In genomic region chr6:21828437-21828836, GRCm38 (mm10) we compare ENCODE assay signal across 24 mouse cellular contexts. TPM values are rescaled to one million over a fixed set of nuclear protein-coding genes. Genes with fewer than 3 reads are reported as not detected.
DNase-seq lines count a peak whose midpoint lies in the region; ATAC-seq and TF ChIP-seq lines count a peak whose summit lies in the region.
"Had no signal": no experiment of that assay in that cellular context is flagged by ENCODE, and none has a peak within 500 bp of the region (broad histone marks: within the 10 kb centered on the region; RNA-seq: fewer than 3 reads in every experiment).

No protein-coding gene starts in this region.

- TF ChIP-seq CTCF in liver, postnatal 0 days (IDR thresholded peaks at IDR 0.05; ENCODE audit: low read depth): no peak
- TF ChIP-seq CTCF in hindbrain, postnatal 0 days (IDR thresholded peaks at IDR 0.05; ENCODE audit: low read depth): no peak

- ATAC-seq in midbrain, embryonic 11.5 days (ENCODE audit: low FRiP score): no peak
- no peak for ATAC-seq in midbrain, embryonic 16.5 days
- ATAC-seq in liver, postnatal 0 days: peak; percentile 30; the same call in 1 of the 2 replicates
- no peak for ATAC-seq in hindbrain, postnatal 0 days
- ATAC-seq: CD4-positive, CD25-positive, alpha-beta regulatory T cell, adult 4 months; forebrain, embryonic 14.5 days had no signal

- no peak overlapping the region for H3K4me3 ChIP-seq in midbrain, embryonic 11.5 days (ENCODE audit: low read depth, low read length)
- no peak overlapping the region for H3K4me3 ChIP-seq in midbrain, embryonic 16.5 days (ENCODE audit: low read depth, low read length)
- H3K4me3 ChIP-seq in liver, postnatal 0 days (ENCODE audit: low read depth, low read length): no peak overlapping the region
- H3K4me3 ChIP-seq in hindbrain, postnatal 0 days (ENCODE audit: low read length): no peak overlapping the region
- H3K4me3 ChIP-seq: embryonic facial prominence, embryonic 12.5 days; erythroblast, embryonic 14.5 days; heart, embryonic 13.5 days; limb, embryonic 15.5 days; midbrain, embryonic 10.5 days; neural tube, embryonic 15.5 days had no signal

- H3K4me2 ChIP-seq in midbrain, embryonic 11.5 days: no peak overlapping the region
- H3K4me2 ChIP-seq in midbrain, embryonic 16.5 days (ENCODE audit: low read length): no peak overlapping the region
- no peak overlapping the region for H3K4me2 ChIP-seq in liver, postnatal 0 days (ENCODE audit: low read depth, low read length)
- no peak overlapping the region for H3K4me2 ChIP-seq in hindbrain, postnatal 0 days (ENCODE audit: low read depth, low read length)
- H3K4me2 ChIP-seq: embryonic facial prominence, embryonic 12.5 days; heart, embryonic 13.5 days; hindbrain, embryonic 14.5 days; limb, embryonic 15.5 days; neural tube, embryonic 15.5 days had no signal

- H3K9ac ChIP-seq in midbrain, embryonic 11.5 days (ENCODE audit: low read length): no peak overlapping the region
- H3K9ac ChIP-seq in midbrain, embryonic 16.5 days (ENCODE audit: low read depth, low read length): no peak overlapping the region
- H3K9ac ChIP-seq in liver, postnatal 0 days (replicated peaks): no peak overlapping the region
- H3K9ac ChIP-seq in hindbrain, postnatal 0 days (replicated peaks; ENCODE audit: low read length): no peak overlapping the region
- H3K9ac ChIP-seq: embryonic facial prominence, embryonic 12.5 days; heart, embryonic 13.5 days; hindbrain, embryonic 14.5 days; limb, embryonic 15.5 days; neural tube, embryonic 15.5 days had no signal

- H3K27ac ChIP-seq in midbrain, embryonic 11.5 days (ENCODE audit: low read depth, low read length): no peak overlapping the region
- H3K27ac ChIP-seq in midbrain, embryonic 16.5 days (ENCODE audit: low read length): no peak overlapping the region
- peak overlapping the region; percentile 81 for H3K27ac ChIP-seq in liver, postnatal 0 days (ENCODE audit: low read depth)
- no peak overlapping the region for H3K27ac ChIP-seq in hindbrain, postnatal 0 days
- H3K27ac ChIP-seq: embryonic facial prominence, embryonic 12.5 days; heart, embryonic 13.5 days; hindbrain, embryonic 14.5 days; limb, embryonic 15.5 days; macrophage; midbrain, embryonic 10.5 days; neural tube, embryonic 15.5 days had no signal

- H3K4me1 ChIP-seq in midbrain, embryonic 11.5 days (ENCODE audit: control insufficient read depth, insufficient read depth, low read length): no peaks in the 10 kb centered on the region
- no peaks in the 10 kb centered on the region for H3K4me1 ChIP-seq in midbrain, embryonic 16.5 days (ENCODE audit: control insufficient read depth, insufficient read depth, low read length)
- 0 out of 2 replicates have a peak, but pooled peaks cover 3% of the 10 kb centered on the region for H3K4me1 ChIP-seq in liver, postnatal 0 days (ENCODE audit: insufficient read depth)
- no peaks in the 10 kb centered on the region for H3K4me1 ChIP-seq in hindbrain, postnatal 0 days (ENCODE audit: insufficient read depth, low read length)
- H3K4me1 ChIP-seq: embryonic facial prominence, embryonic 12.5 days had no signal

- H3K9me3 ChIP-seq in midbrain, embryonic 11.5 days (ENCODE audit: control insufficient read depth, low read length): no peaks in the 10 kb centered on the region
- no peaks in the 10 kb centered on the region for H3K9me3 ChIP-seq in midbrain, embryonic 16.5 days (replicated peaks; ENCODE audit: control insufficient read depth, low read length, poor library complexity, severe bottlenecking)
- H3K9me3 ChIP-seq in liver, postnatal 0 days (ENCODE audit: low read length): no peaks in the 10 kb centered on the region
- no peaks in the 10 kb centered on the region for H3K9me3 ChIP-seq in hindbrain, postnatal 0 days (ENCODE audit: low read length)
- H3K9me3 ChIP-seq: embryonic facial prominence, embryonic 12.5 days; heart, embryonic 13.5 days; limb, embryonic 15.5 days; midbrain, embryonic 10.5 days; neural tube, embryonic 15.5 days had no signal

- WGBS in midbrain, embryonic 11.5 days: 82% methylated on average over 4 of the region's 4 CpGs
- WGBS in midbrain, embryonic 16.5 days: 77% methylated on average over 4 of the region's 4 CpGs
- 68% methylated on average over 4 of the region's 4 CpGs for WGBS in liver, postnatal 0 days (ENCODE audit: insufficient replicate concordance)
- WGBS in hindbrain, postnatal 0 days: 60% methylated on average over 4 of the region's 4 CpGs

- peak; percentile 42 for DNase-seq in adrenal gland, postnatal 14 days
- no peak for DNase-seq in adrenal gland, adult 18-20 months (ENCODE audit: low spot score in 2 of 2)
- DNase-seq in heart, adult 18-20 months: peak; percentile 31 to 38
- no peak for DNase-seq in heart, adult 8-10 months (ENCODE audit: low spot score)
- DNase-seq in midbrain, embryonic 11.5 days (ENCODE audit: low spot score, missing footprints): peak; percentile 68
- no peak for DNase-seq in liver, postnatal 0 days
- no peak for DNase-seq in hindbrain, postnatal 0 days (ENCODE audit: low spot score)
- DNase-seq: cerebellum, adult 9-11 months; kidney, adult 18-20 months; kidney, postnatal 25 days; right cerebral cortex, postnatal 14 days; spleen, adult 18-20 months; thymus, adult 2 months had no signal

- H3K27me3 ChIP-seq in midbrain, embryonic 11.5 days (ENCODE audit: control insufficient read depth, insufficient read depth, low read length): no peaks in the 10 kb centered on the region
- no peaks in the 10 kb centered on the region for H3K27me3 ChIP-seq in midbrain, embryonic 16.5 days (ENCODE audit: control insufficient read depth, insufficient read depth, low read depth, low read length)
- H3K27me3 ChIP-seq in liver, postnatal 0 days (ENCODE audit: insufficient read depth, low read length): no peaks in the 10 kb centered on the region
- no peaks in the 10 kb centered on the region for H3K27me3 ChIP-seq in hindbrain, postnatal 0 days (ENCODE audit: insufficient read depth, low read length)
- H3K27me3 ChIP-seq: embryonic facial prominence, embryonic 12.5 days; heart, embryonic 13.5 days; limb, embryonic 15.5 days; neural tube, embryonic 15.5 days had no signal

- H3K36me3 ChIP-seq in midbrain, embryonic 11.5 days (ENCODE audit: control insufficient read depth, insufficient read depth, low read length): no peaks in the 10 kb centered on the region
- no peaks in the 10 kb centered on the region for H3K36me3 ChIP-seq in midbrain, embryonic 16.5 days (ENCODE audit: control insufficient read depth, insufficient read depth, low read length)
- H3K36me3 ChIP-seq in liver, postnatal 0 days (replicated peaks; ENCODE audit: insufficient read depth, low read length): 0 out of 2 replicates have a peak, but pooled peaks cover 2% of the 10 kb centered on the region
- no peaks in the 10 kb centered on the region; the same call in 1 of the 2 replicates for H3K36me3 ChIP-seq in hindbrain, postnatal 0 days (ENCODE audit: insufficient read depth, low read length)
- H3K36me3 ChIP-seq: limb, embryonic 15.5 days had no signal

- no peak for TF ChIP-seq EP300 in liver, postnatal 0 days (IDR thresholded peaks at IDR 0.05; ENCODE audit: low read depth)

RNA-seq across cellular contexts. Expression of gene Tspan12, which starts 23.9 kb away (rescaled TPM):
- total RNA-seq in adrenal gland, postnatal 14 days (2021): 177 and 191 TPM in 2 replicates
- total RNA-seq in adrenal gland, adult 18-20 months (2021): 100 to 1,000 TPM; 141 to 179 TPM
- 10 to 100 TPM; 75.8 to 82.4 TPM for total RNA-seq in heart, adult 18-20 months (2021)
- 10 to 100 TPM; 64.1 to 69.9 (median 68.6) TPM for total RNA-seq in heart, adult 8-10 months (2022)
- polyA plus RNA-seq in midbrain, embryonic 11.5 days (2014; fragmentation: Nextera tagmentation; extraction: Ambion mirVana): 53.2 and 64.8 TPM in 2 replicates
- 59.2 and 63.2 TPM in 2 replicates for polyA plus RNA-seq in midbrain, embryonic 16.5 days (2015; fragmentation: Nextera tagmentation; extraction: Ambion mirVana)
- 117 and 133 TPM in 2 replicates for polyA plus RNA-seq in liver, postnatal 0 days (2015; fragmentation: Nextera tagmentation; extraction: Ambion mirVana)
- 24.8 and 36.7 TPM in 2 replicates for total RNA-seq in hindbrain, postnatal 0 days (2014; rRNA removed)
- 62.5 and 65.6 TPM in 2 replicates for polyA plus RNA-seq in hindbrain, postnatal 0 days (2015; fragmentation: Nextera tagmentation; extraction: Ambion mirVana)
- polyA plus RNA-seq: CD4-positive, CD25-positive, alpha-beta regulatory T cell, adult 4 months; erythroblast, embryonic 14.5 days; macrophage had no signal

Comparison
In these comparisons a context has a peak if more than half of its experiments do, and no peak if none do; other contexts are left out.
1. DNase-seq: peak in adrenal gland, postnatal 14 days (single experiment), heart, adult 18-20 months (2 of 2) and midbrain, embryonic 11.5 days (single experiment); none in adrenal gland, adult 18-20 months (0 of 2), heart, adult 8-10 months (single experiment), liver, postnatal 0 days (single experiment) and hindbrain, postnatal 0 days (single experiment).